Mouse (Mus musculus): ENCODE measurements around the gene Rprml. TPM values are rescaled to one million over a fixed set of nuclear protein-coding genes. Genes with fewer than 3 reads are reported as not detected.

Gene Rprml
- polyA plus RNA-seq, 1 experiment from 2014 or later: 0.14 TPM

DNA sequence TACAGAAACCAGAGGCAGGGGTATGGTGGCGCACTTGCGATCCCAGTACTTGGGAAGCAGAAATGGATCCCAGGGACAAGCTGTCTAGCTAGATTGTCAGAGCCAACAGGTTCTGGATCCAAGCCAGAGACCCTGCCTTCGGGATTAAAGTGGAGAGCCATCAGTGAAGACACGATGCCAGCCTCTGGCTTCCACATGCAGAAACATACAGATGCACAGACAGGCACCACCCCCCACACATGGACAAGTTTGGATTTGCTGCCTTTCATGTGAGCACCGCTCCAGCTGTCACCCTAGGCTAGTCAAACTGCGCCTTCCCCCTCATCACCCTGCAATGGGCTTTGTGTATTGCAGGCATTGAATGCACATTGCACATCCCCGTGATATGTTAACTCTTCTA lies 8.8 kb downstream of the Rprml start:
- 83% methylated on average over 7 of the region's 7 CpGs for WGBS
- no peaks in the 10 kb centered on the region for H3K4me1 ChIP-seq (replicated peaks; ENCODE audit: insufficient read depth, low read length)
- peaks cover 9% of the 10 kb centered on the region for H3K27me3 ChIP-seq (ENCODE audit: insufficient read depth, low read length)
- no peaks in the 10 kb centered on the region for H3K9me3 ChIP-seq (replicated peaks; ENCODE audit: low read length)
- ATAC-seq (replicated peaks; ENCODE audit: low FRiP score, low read depth) (no peak), DNase-seq (ENCODE audit: low spot score) (no peak)
- H3K36me3 ChIP-seq (ENCODE audit: insufficient read depth, low read length): no peaks in the 10 kb centered on the region
- no peak overlapping the region for H3K4me3 ChIP-seq (replicated peaks; ENCODE audit: low read depth, low read length)
- H3K9ac ChIP-seq (ENCODE audit: low read depth, low read length): no peak overlapping the region
- H3K4me2 ChIP-seq (ENCODE audit: low read length): no peak overlapping the region
- TF ChIP-seq CTCF (IDR thresholded peaks at IDR 0.05; ENCODE audit: low read depth): no peak
- no peak overlapping the region for H3K27ac ChIP-seq

DNA sequence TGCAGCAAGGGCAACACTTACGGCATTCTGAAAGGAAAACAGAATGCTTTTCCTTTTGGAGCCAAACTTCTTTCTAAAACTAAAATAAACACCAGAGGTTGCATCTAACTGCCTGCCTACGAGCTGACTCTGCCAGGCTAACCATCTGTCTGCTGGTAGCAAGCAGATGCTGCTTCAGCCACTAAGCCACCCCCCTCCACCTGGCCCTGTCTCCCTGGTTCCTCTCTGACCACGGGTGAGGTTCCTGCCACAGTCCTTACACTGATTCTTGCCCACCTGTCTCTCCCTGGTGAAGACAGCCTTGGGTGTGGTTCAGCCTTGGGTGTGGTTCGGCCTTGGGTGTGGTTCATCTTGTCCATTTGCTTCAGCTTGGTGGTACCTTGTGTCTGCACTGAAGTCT lies 12.5 kb downstream of the Rprml start:
- TF ChIP-seq CTCF (IDR thresholded peaks at IDR 0.05; ENCODE audit: low read depth): no peak
- Histone ChIP-seq H3K4me2 (ENCODE audit: low read length) (no peak overlapping the region), H3K9ac (ENCODE audit: low read depth, low read length) (no peak overlapping the region), H3K27ac (no peak overlapping the region), H3K4me3 (replicated peaks; ENCODE audit: low read depth, low read length) (no peak overlapping the region), H3K27me3 (ENCODE audit: insufficient read depth, low read length) (no peaks in the 10 kb centered on the region), H3K36me3 (ENCODE audit: insufficient read depth, low read length) (no peaks in the 10 kb centered on the region), H3K9me3 (replicated peaks; ENCODE audit: low read length) (no peaks in the 10 kb centered on the region), H3K4me1 (replicated peaks; ENCODE audit: insufficient read depth, low read length) (no peaks in the 10 kb centered on the region)
- no peak for ATAC-seq (replicated peaks; ENCODE audit: low FRiP score, low read depth)
- 50% methylated on average over 4 of the region's 4 CpGs for WGBS
- no peak for DNase-seq (ENCODE audit: low spot score)

DNA sequence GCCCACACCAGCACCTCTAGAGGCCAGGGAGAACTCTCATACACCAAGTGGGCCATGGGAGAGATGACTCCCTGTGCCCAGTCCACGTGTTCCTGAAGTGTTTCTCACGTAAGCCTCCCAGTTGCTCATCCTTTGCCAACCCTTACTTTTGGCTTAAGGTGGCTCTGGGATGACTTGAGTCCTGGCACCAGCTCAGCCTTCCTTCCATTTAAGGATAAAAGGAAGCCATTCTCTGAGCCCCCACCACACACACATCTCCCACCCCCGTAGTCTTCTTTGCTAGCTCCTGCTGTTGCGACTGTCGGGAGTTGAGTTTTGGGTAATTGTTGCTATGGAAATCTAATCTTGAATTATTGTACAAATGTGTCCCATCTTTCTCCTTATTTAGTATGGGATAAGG lies 13.2 kb downstream of the Rprml start:
- no peak overlapping the region for H3K4me2 ChIP-seq (ENCODE audit: low read length)
- 76% methylated on average over 5 of the region's 5 CpGs for WGBS
- no peaks in the 10 kb centered on the region for H3K27me3 ChIP-seq (ENCODE audit: insufficient read depth, low read length)
- no peak overlapping the region for H3K27ac ChIP-seq
- DNase-seq (ENCODE audit: low spot score) (no peak), ATAC-seq (replicated peaks; ENCODE audit: low FRiP score, low read depth) (no peak)
- H3K9me3 ChIP-seq (replicated peaks; ENCODE audit: low read length): no peaks in the 10 kb centered on the region
- H3K9ac ChIP-seq (ENCODE audit: low read depth, low read length): no peak overlapping the region
- no peaks in the 10 kb centered on the region for H3K36me3 ChIP-seq (ENCODE audit: insufficient read depth, low read length)
- no peaks in the 10 kb centered on the region for H3K4me1 ChIP-seq (replicated peaks; ENCODE audit: insufficient read depth, low read length)
- TF ChIP-seq CTCF (IDR thresholded peaks at IDR 0.05; ENCODE audit: low read depth): no peak
- no peak overlapping the region for H3K4me3 ChIP-seq (replicated peaks; ENCODE audit: low read depth, low read length)

DNA sequence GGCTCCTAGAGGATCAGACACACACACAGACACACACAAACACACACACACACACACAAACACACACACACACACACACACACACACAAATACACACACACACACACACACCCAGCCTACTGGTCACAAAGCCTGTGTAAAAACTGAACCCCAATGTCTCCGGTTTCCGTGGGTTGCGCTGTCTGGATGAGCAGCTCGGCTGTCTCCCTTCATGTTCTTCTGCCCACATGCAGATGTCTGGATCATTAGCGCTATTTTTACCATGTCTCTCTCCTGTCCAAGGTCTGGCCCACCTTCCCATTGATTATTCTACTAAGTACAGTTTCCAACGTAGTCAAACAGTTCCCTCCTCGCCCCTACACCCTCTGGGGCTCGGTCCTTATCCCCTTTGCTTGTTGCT lies 13.7 kb downstream of the Rprml start:
- TF ChIP-seq CTCF (IDR thresholded peaks at IDR 0.05; ENCODE audit: low read depth): no peak
- no peak overlapping the region for H3K9ac ChIP-seq (ENCODE audit: low read depth, low read length)
- H3K36me3 ChIP-seq (ENCODE audit: insufficient read depth, low read length): no peaks in the 10 kb centered on the region
- no peak for DNase-seq (ENCODE audit: low spot score)
- 84% methylated on average over 8 of the region's 8 CpGs for WGBS
- no peak overlapping the region for H3K4me3 ChIP-seq (replicated peaks; ENCODE audit: low read depth, low read length)
- H3K4me1 ChIP-seq (replicated peaks; ENCODE audit: insufficient read depth, low read length): no peaks in the 10 kb centered on the region
- no peak overlapping the region for H3K4me2 ChIP-seq (ENCODE audit: low read length)
- no peak overlapping the region for H3K27ac ChIP-seq
- no peak for ATAC-seq (replicated peaks; ENCODE audit: low FRiP score, low read depth)
- no peaks in the 10 kb centered on the region for H3K27me3 ChIP-seq (ENCODE audit: insufficient read depth, low read length)
- H3K9me3 ChIP-seq (replicated peaks; ENCODE audit: low read length): no peaks in the 10 kb centered on the region

DNA sequence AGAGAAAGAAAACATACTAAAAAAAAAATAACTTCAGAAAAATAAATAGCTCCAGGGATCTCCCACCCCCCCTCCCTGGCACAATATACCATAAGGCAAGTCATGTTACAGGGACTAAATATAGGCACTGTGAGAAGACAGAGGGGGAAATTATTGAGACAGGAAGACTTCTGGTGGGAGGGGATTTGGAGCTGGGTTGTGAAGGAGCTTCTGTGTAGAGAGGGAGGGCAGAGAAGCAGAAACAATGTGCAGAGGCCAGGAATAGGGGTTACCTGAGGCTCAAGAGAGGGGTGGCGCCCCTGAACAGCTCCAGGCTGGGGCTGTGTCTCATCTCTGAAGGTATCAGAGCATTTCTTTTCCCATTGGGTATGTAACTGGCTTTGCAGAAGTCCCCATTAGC lies 16.3 kb downstream of the Rprml start:
- TF ChIP-seq CTCF (IDR thresholded peaks at IDR 0.05; ENCODE audit: low read depth): no peak
- no peak overlapping the region for H3K27ac ChIP-seq
- no peaks in the 10 kb centered on the region for H3K36me3 ChIP-seq (ENCODE audit: insufficient read depth, low read length)
- no peak overlapping the region for H3K9ac ChIP-seq (ENCODE audit: low read depth, low read length)
- WGBS: 67% methylated on average over 1 of the region's 1 CpGs
- no peak overlapping the region for H3K4me3 ChIP-seq (replicated peaks; ENCODE audit: low read depth, low read length)
- no peak for DNase-seq (ENCODE audit: low spot score)
- no peak for ATAC-seq (replicated peaks; ENCODE audit: low FRiP score, low read depth)
- H3K27me3 ChIP-seq (ENCODE audit: insufficient read depth, low read length): no peaks in the 10 kb centered on the region
- no peaks in the 10 kb centered on the region for H3K9me3 ChIP-seq (replicated peaks; ENCODE audit: low read length)
- no peaks in the 10 kb centered on the region for H3K4me1 ChIP-seq (replicated peaks; ENCODE audit: insufficient read depth, low read length)
- H3K4me2 ChIP-seq (ENCODE audit: low read length): no peak overlapping the region

DNA sequence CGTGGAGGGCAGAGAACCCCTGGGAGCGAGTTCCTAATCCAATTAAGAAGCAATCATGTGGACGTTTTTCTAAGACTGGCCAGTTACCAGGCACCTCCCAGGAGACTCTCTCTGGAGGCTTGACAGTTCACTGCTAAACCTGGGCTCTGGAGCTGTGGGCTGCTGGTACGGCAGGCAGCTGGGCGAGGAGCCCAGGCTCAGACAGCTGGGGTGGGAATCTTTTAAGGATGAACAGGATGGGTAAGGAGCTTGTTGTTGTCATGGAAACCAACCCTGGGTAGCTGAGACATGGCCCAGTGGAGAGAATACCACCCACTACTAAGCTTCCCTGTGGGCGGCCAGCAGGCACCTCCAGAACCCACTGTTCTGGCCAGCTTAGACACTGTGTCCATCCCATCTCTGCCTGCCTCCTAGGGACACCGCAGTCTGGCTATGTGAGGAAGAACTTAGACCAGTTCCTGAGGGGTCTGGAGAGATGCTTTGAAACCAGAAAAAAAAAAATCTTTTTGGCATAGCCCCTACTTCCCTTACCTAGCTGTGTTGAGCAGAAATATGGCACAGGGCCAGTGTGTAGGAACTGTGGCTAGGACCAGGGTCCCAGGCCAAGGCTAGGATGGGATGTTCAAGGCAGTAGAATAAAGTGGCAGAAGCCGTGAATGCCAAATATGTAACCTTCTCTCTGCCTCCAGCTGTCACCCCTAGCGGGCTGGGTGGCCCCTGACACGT lies 17.0 kb downstream of the Rprml start:
- no peak for DNase-seq (ENCODE audit: low spot score)
- 39% methylated on average over 10 of the region's 10 CpGs for WGBS
- H3K4me3 ChIP-seq (replicated peaks; ENCODE audit: low read depth, low read length): no peak overlapping the region
- no peaks in the 10 kb centered on the region for H3K27me3 ChIP-seq (ENCODE audit: insufficient read depth, low read length)
- no peaks in the 10 kb centered on the region for H3K9me3 ChIP-seq (replicated peaks; ENCODE audit: low read length)
- no peak overlapping the region for H3K4me2 ChIP-seq (ENCODE audit: low read length)
- H3K9ac ChIP-seq (ENCODE audit: low read depth, low read length): no peak overlapping the region
- no peak for ATAC-seq (replicated peaks; ENCODE audit: low FRiP score, low read depth)
- no peaks in the 10 kb centered on the region for H3K4me1 ChIP-seq (replicated peaks; ENCODE audit: insufficient read depth, low read length)
- no peak for TF ChIP-seq CTCF (IDR thresholded peaks at IDR 0.05; ENCODE audit: low read depth)
- no peak overlapping the region for H3K27ac ChIP-seq
- H3K36me3 ChIP-seq (ENCODE audit: insufficient read depth, low read length): no peaks in the 10 kb centered on the region

DNA sequence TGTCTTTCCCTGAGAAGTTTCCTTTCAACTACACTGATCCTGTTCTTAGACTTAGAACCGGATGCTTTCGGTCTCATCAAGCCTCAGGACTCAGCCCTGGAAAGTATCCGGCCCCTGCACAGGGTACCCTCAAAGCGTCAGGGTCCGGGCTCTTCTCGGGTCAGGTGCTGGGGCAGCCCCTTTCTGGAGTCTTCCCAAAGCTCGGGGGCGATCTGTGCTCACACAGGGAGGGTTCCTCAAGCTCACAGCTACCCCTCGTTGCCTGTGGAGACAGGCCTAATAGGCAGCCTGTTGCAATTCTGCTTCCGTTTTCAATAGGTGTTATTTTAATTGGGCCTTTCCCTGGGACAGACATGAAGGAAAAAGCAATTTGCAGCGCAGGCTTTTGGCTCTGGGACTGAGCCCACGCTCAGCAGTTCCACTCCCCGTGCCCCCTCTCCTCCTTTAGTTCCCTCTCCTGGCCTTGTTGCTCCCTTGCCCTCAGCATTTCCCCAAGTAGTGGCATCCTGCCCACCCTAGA lies 17.6 kb downstream of the Rprml start:
- Histone ChIP-seq H3K36me3 (ENCODE audit: insufficient read depth, low read length) (no peaks in the 10 kb centered on the region), H3K4me3 (replicated peaks; ENCODE audit: low read depth, low read length) (no peak overlapping the region), H3K27me3 (ENCODE audit: insufficient read depth, low read length) (no peaks in the 10 kb centered on the region), H3K4me2 (ENCODE audit: low read length) (no peak overlapping the region), H3K27ac (no peak overlapping the region), H3K4me1 (replicated peaks; ENCODE audit: insufficient read depth, low read length) (no peaks in the 10 kb centered on the region), H3K9ac (ENCODE audit: low read depth, low read length) (no peak overlapping the region), H3K9me3 (replicated peaks; ENCODE audit: low read length) (no peaks in the 10 kb centered on the region)
- no peak for ATAC-seq (replicated peaks; ENCODE audit: low FRiP score, low read depth)
- no peak for DNase-seq (ENCODE audit: low spot score)
- no peak for TF ChIP-seq CTCF (IDR thresholded peaks at IDR 0.05; ENCODE audit: low read depth)
- WGBS: 51% methylated on average over 13 of the region's 13 CpGs
